Mouse (Mus musculus): ENCODE data around the gene Haus4.

GRCm38 (mm10) chr14:54557330-54557729 is 2.9 kb upstream of the Haus4 start:
- TF ChIP-seq POLR2A (IDR thresholded peaks at IDR 0.05; ENCODE audit: low read depth, low read length) (no peak), CTCF (conservative IDR thresholded peaks at IDR 0.05; ENCODE audit: insufficient read depth, insufficient read length, low read depth, low read length) (no peak)

Data from kidney, adult 2 months (tissue).